Mouse (Mus musculus) adrenal gland, adult 2 months (tissue): ENCODE measurements around the gene Ehd2. TPM values are rescaled to one million over a fixed set of nuclear protein-coding genes. Genes with fewer than 3 reads are reported as not detected.

Experiments used
- DNase-seq: peaks from one replicate; pipeline ENCODE4 v3.0.0; 2021
- long read RNA-seq: library from polyadenylated mRNA; stranded (forward); transcript quantifications from one replicate; pipeline ENCODE4 v2.0.0, GENCODE M21; 2021
- polyA plus RNA-seq: library from polyadenylated mRNA; depleted of rRNA; stranded (reverse); fragments of >200 nt; gene quantifications from 2 replicates; pipeline ENCODE4 v1.2.3, GENCODE M21; 2012; rRNA removed
- total RNA-seq, 2 experiments: library from RNA; stranded (reverse); gene quantifications; 2 replicates each; pipeline ENCODE4 v1.2.3; 2021

Ehd2 gene
- total RNA-seq = 10 to 100 TPM; 40.2 to 87.6 TPM
- 70.9 and 89.0 TPM in 2 replicates for polyA plus RNA-seq
- long read RNA-seq, full-length matches to known transcripts = 53 of 64 reads
- long read RNA-seq, partial matches to known transcripts = 2 of 64 reads
- long read RNA-seq, other reads (novel, unspliced or antisense) = 9 of 64 reads

DNA sequence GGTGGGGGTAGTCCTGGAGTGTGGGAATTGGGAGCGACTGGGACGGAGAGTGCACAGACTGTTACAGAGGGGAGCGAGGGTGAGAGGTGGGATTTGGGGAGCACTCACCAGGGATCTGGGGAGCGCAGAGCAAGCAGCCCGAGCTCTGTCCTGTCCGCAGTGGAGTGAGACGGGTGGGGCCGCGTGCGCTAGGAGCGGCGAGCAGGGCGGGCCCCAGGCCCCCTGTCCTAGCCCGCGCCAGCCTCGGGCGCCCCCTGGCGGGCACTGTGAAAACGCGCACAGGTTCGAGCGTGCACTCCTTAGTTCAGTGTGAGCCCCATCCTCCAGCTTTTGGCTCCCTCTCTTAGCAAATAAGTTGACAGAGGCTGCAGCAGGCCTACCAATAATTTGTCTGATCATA lies at the start of gene Ehd2:
Gene Ehd2 (minus strand): TSS at position 256 of the 400 bp plus-strand sequence.
- peak; percentile 82 for DNase-seq

DNA sequence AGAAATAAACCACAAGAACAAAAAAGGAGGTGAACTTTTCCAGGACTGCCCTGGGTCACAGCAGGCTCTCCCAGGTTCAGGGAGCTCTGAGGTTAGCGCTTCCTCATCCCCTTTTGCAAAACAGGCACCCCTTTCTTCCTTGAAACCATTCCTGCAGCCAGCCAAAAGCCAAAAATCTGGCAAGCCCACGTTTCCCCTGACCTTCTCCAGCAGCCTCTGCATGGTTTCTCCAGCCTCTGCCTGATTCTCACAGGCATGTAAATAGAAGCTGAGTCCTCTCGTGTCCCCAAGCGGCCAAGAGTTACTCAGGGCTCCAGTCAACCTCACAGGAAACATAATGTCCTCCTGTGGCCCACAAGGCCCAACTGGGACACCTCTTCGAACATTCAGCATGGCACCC lies 48.0 kb upstream of the Ehd2 start:
- peak; percentile 53 for DNase-seq

DNA sequence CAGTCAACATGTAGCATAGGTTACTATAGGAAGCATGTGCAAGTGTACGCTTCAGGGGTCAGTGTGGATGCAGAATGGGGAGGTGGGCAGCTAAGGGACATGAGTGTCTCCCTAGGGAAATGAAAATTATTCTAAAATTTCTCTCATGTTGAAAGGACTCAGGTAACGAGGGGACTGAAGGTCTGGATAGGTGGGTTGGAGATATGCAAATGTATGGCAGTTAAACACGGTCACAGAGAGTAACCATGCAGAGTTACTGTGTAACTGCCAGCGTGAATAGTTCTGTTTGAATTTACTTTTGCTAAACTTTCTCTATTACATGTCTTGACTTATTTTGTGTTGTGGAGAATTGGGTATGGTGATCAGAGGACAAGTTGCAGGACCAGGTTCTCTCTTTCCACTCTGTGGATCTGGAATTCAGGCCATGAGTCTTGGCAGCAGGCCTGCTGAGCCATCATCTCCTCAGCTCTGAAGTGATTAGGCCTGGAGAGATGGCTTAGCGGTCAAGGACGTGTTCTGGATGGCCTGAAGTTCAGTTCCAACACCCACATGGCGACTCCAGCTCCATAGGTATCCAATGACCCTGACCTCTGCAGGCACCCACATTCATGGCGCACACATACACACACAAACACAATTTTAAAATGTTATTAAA lies 47.3 kb upstream of the Ehd2 start:
- DNase-seq = peak; percentile 88

DNA sequence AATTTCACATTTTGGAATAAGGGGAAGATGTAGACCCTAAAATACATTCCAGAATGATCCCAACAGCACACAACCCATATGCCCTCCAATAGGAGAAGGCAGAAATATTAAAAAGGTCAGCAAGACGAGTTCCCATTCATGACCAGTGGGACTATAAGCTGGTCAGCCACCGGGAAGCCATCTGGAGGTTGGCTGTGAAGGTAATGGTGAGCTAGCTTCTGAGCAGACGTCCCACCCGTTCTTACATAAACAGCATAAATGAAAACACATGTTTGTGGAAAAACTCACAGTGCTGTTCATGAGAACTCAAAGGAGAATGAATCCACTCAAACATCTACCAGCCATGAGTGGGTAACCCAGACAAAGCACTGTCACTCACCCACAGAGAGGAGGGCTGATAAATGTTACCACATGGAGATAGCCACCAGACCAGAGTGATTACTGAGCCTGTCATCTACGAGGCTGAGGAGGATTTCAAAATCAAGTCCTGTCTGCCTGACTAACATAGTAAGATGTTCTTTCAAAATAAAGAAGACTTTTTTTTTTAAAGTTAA lies 46.4 kb upstream of the Ehd2 start:
- peak; percentile 38 for DNase-seq

DNA sequence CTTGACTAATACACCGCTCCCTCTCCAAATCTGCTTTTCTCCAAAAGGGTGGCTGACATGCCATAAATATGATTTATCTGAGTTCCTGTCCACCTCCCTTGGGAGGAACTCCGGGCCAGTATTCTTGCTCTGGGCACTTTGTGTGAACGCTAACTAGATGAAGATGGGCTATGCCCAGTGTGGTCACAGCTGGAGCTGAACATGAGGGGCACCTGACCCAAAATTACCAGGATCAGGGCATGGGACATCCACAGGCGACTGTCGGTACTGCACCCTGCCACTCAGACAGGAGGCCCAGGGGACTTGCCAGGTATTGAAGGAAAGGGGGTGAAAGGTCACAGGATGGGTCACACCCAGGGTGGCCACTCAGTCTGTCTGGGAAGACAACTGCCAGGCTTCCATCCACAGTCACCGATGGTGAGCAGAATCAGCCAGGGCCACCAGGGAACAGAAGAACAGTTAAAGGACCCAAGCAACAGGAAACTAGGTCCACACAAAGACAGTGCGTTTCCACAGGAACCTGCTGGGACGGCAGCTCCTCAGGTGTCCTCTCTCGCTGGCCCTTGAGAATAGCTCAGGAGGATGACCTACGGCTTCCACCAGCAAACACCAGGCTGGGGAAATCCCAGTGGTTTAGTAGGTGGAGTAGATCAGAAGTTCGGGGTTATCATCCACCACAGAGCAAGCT lies 45.4 kb upstream of the Ehd2 start:
- peak; percentile 35 for DNase-seq

DNA sequence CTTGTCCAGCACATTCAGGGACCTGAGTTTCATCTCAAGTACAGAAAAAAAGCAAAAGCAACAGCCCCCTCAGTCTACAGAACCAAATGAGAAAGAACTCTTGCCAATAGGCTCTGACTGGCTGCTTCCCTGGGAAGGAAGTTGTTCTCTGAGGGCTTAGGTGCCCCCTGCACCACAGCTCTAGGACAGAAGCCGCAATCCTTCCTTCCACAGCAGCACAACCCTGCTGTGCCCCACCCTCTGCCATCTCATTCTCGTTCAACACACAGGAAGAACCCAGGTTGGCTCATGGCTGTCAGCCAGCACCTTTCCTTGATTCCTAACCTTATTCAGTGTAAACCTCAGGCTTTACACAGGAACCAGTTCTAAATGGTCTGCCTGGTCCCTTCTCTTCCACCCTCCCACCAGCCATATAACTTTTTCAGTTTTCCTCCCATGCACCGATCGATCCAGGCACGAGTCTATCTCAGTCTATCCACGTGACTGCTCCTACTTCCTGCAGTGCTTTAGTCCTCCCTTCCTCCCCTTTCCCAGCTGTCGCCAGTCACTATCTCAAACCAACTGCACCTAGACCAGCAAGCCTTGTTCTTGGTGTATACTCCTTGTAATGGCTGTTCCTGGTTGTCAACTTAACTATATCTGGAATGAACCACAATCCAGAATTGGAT lies 44.2 kb upstream of the Ehd2 start:
- no peak for DNase-seq

DNA sequence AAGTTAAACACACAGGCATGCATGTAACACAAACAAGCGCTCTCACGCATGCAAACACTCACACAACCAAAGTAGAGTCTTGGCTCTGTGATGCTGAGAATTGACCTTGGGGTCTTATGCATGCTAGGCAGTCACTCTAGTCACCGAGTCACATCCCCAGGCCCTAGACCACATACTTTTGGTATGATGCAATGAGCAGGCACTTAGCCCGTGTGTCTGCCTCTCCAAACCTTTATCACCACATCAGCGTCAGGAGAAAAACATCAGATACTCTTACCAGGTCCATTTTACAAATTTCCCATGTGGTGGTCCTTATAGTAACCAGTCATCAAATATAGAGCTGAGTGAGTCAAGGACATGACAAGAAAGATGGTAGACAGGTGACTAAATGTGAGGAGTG lies 43.3 kb upstream of the Ehd2 start:
- DNase-seq = no peak

DNA sequence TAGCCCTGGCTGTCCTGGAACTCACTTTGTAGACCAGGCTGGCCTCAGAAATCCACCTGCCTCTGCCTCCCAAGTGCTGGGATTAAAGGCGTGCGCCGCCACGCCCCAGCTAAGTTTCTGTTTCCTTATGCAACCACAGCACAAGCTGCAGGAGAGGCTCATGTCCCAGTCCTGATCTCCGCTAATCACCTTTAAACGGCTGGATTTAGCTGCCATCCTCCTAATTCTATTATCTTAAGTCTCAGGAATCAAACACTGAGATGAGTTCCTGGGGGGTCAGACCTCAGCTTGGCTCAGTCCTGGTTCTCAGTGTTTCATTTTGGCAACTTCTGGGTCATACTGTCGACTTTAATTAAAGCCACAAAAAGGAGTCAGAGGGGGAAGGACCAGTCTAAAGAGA lies 42.3 kb upstream of the Ehd2 start:
- DNase-seq = no peak

DNA sequence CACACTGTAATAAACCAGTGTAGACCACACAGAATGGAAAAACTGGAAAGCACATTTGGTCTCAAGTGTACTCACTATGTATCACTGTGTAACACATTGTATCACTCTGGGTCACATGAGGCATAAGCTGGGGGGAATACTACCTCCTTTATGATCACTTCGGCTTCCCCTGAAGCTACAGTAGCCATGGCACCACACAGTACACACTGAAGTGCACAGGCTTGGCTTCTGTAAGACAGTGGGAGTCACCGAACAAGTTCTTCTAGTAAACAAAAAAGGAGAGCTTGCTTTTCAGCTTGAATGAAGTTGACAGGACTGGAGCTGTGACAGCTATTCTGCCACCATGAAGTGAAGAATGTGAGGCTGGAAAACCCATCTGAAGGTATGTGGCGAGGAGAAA lies 37.7 kb upstream of the Ehd2 start:
- DNase-seq = no peak

DNA sequence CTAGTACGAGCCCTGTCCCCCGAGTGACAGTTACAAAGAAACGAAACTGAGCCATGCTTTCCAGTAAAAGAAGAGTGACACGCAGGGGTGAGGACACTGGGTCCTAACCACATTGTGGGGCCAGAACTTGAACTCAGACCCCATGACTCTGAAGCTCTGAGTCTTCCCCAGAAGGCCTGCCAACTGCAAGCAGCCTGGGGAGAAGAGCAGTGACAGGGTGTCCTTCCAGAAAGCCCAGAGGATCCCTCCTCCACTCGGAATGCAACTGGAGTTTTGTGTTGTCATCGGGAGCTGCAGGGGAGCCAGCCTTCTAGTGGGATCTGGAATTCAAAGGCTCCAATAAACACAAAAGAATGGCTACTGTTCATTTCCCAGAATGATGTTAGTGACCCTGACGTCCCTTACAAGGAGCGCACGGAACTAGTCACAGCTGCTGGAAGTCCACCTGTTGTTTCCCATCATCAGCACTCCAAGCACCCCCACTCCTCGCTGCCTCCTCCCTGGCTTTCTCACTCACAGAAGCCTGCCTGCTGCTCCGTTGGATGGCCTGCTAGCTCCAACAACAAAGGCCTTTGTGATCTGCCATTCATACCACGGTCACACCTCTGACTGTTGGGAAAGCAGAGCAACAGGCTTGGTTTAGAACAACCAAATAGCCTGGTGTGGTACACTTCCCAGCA lies 37.0 kb upstream of the Ehd2 start:
- DNase-seq = no peak

DNA sequence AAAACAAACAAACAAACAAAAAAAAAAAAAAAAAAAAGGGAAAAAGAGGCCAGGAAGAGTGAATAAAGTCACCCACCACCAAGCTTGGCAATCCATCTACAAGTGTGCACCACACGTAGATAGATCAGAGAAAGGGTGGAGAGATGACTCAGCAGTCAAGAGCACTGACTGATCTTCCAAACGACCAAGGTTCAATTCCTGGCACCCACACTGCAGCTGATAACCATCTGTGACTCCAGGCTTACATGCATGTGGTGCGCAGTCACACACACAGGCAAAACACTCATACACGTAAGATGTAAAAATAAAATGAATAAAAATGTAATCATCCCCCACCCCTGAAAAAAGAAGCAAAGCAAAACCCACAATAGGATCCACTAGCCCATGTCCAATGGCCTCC lies 35.7 kb upstream of the Ehd2 start:
- peak; percentile 51 for DNase-seq

DNA sequence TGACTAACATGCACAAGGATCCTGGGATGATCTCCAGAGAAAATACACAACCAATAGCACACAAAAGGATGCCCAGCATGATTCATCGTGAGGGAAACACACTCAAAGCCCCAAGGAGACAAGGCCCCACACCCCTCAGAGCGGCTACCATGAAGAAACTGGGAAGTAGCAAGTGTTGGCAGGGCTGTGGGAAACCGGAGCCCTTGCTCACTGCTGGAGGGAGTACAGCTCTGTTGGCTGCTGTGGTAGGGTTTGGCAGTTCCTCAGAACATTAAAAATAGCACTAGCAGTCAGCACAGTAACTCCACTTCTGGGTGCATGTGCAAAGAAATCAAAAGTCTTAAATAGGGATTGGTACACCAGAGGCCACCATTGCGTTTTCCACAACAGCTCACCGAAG lies 34.8 kb upstream of the Ehd2 start:
- peak; percentile 70 for DNase-seq

DNA sequence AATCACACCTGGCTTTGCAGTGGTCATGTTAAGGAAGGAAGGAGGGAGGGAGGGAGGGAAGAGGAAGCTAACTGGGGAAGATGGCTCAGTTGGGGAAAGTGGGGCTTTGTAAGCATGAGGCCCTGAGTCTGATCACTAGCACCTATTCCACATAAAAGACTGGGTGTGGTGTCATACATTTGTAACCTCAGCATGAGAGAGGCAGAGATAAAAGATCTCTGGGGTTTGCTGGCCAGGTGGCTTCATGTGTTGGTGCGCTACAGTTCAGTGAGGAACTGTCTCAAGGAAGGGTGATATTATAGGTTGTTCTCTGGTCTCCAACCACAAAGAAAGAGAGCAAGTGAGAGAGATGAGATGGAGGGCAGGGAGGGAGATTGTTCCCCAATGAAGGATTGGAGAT lies 34.3 kb upstream of the Ehd2 start:
- DNase-seq = no peak

DNA sequence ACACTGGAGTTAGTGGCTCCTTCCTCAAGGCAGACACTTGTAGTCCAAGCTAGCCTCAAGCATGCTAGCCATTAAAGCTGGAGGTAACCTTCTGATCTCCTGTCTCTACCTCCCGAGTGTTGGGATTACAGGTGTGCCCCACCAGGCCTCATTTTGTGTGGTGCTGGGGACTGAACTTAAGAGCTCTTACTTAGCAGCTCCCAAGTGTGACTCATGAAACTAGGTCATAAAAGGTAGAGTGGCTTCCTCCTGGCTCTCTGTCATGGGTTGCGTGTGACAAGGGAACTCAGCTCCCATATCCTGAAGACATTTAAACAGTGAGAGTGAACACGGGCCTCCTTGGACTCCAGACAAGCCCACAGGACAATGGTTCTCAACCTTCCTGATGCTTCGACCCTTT lies 26.4 kb upstream of the Ehd2 start:
- no peak for DNase-seq

DNA sequence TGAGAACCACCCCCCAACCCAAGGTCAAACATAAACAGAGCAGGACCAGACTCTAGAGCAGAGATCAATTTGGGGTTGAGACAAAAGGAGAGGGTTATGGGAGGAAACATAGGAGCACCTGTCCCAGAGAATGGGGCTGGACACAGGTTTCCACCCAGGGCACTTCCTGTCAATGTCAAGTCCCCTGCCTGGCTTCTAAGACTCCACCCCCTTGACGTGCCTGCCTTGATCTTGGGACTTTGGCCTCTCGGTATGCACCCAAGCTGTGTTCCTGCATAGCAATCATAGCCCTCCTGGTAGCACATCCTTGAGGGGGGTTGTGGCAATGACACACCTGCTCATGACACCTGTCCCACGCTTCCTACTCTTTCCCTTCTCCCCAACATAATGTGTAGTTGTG lies 25.8 kb upstream of the Ehd2 start:
- DNase-seq = no peak

DNA sequence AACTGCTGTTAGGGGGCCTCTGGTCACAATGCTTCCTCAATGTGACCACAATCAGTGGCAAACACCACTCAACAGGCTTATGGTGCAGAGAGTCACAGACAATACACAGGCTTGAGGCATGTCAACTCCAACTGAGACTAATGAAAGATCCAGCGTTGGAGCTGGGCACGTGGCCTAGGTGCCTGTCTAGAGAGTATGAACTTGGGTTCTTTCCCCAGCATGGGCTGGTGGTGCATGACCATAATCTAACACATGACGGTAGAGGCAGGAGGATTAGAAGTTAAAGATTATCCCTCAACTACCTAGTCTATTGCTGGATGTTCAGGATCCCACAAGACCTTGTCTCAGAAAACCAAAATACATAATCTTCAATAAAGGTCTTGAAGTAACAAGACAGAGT lies 24.4 kb upstream of the Ehd2 start:
- DNase-seq = no peak

DNA sequence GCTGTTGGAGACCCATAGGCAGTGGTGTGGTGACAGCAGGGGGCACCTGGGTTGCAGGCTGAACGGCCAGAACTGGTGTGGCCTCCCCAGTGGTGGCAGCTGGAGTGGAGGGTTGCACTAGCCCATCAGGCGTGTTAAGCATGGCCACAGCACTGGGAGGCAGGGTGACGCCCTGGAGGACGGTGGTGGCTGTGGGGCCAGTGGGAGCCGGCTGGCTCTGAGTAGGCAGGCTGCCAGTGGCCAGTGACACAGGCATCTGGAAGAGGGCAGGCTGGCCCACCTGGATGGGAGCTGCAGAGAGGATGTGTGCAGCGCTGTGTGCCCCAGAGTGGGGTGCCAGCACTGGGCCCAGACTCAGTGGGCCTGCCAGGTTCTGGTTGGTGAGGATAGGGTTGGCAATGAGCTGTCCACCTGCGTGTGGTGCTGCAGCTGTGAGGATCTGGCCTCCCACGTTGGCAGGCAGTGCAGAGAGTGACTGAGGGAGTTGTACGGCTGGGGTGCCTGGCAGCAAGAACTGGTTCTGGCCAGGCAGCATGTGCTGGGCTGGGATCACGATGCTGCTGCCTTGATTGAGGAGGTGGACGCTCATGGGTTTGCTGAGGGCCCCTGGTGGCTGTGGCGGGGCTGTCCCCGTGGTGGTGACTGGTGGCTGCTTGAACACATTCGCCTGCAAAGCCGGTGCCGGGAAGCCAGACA lies 20.4 kb upstream of the Ehd2 start:
- no peak for DNase-seq

DNA sequence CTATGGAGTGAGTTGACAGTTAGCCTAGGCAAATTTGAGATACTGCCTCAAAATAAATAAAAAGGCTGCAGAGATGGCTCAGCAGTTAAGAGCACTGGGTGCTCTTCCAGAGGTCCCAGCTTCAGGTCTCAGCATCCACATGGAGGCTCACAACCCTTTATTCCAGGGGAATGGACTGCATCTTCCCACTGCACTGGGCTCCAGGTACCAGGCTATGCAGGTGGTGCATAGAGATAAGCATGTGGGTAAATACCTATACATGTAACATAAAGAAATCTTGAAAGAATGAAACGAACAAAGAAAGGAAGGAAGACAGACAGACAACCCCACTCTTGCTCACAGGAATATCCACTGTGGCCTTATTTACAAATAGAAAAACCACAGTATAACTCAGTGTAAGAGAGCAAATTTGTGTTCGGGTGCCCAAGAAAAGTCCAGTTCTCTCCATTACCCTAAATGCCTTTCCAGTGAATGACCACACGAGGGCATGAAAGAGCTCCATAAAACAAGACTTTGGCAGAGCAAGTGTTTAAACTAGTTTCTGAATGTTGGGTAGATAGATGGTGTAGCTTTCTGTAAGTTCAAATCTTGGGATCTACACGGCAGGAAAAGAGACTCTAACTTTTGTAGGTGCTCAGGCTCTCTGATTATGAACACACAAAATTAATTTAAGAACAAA lies 15.5 kb upstream of the Ehd2 start:
- DNase-seq = no peak

DNA sequence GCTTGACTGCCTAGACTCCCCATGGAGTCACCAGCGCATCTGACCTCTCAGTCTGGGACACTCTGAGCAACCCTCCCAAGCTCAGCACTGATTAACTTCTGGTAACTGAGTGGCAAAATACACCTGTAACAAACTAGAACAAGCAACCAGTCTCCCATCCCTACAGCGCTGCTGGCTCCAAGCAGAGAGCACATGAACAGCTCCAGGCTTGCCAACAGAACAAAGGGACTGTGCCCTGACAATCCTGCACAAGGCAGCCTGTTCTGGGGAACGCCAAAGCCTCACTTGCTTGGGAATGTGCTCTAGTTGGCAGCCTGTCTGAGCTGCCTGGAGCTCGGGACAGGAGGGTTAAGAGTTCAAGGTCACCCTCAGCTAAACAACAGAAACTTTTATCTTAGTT lies 14.2 kb upstream of the Ehd2 start:
- DNase-seq = peak; percentile 41

DNA sequence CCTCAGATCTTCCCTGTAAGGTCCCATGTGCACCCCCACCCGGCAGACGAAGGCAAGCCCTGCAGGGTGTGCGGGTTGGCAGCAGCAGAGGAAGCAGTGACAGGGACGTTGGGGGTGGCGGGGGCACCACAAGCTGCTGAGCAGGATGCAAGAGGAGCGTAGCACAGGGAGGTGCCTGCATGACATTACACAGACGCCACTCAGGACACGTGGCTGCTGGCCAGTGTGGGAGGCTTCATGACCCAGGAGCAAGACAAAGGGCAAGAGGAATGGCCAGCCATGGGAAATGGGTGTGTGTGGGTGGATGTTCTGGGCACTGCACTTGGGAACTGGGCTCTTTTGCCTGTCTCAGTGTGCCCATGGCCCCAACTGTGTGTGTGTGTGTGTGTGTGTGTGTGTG lies 12.9 kb upstream of the Ehd2 start:
- peak; percentile 73 for DNase-seq

DNA sequence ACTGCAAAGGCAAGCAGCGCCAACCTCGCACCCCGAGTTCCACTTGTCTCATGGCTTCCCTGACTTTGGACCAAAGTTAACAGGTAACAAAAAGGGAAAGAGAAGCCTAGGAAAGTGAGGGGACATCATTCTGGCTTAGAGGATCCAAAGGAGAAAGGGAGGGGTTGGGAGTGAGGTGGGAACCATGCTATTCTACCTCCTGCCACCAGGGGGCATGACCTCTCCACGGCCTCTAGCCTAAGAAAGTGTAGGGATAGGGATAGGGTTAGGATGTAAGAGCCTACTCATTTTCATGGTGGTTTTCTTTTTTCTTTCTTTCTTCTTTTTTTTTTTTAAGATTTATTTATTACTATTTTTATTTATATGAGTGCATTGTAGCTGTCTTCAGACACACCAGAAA lies 8.5 kb upstream of the Ehd2 start:
- peak; percentile 70 for DNase-seq
